Mouse (Mus musculus): ENCODE measurements around the gene Dock2. TPM values are rescaled to one million over a fixed set of nuclear protein-coding genes. Genes with fewer than 3 reads are reported as not detected.

The Dock2 gene
- polyA plus RNA-seq, 1 experiment = 0.51 TPM

DNA sequence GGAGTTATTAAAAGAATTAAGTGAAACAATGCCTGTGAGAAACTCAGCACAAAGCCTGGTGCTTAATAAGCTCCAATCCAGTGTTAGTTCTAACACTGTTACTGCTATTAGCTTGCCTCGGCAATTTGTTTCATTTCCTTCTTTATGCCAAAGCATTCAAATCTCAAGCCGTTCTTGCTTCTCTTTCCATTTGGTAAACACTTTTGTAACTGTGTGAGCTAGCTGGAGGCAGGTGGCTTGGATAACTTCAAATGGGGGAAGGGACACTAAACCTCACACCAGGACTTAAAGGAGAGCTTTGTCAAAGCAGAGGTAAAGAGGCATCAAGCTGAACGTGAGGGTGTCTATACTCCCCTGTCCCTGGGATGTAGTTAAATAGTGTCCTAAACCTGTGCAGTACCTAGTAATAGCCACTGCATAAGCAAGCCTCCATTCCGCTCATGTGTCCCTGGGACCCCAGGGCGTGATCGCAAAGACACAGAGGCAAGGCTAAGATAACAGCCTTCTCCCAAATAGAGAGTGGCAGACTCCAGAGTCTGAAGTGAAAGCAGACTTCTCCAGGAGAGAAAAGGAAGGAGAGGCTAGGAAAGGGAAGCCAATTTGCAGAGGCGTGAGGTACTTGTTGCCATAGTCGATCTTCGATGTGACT is 56.9 kb downstream of the Dock2 start:
- no peak for TF ChIP-seq POLR2A (IDR thresholded peaks at IDR 0.05; ENCODE audit: borderline replicate concordance, extremely low read depth, insufficient read depth, insufficient read length, poor library complexity, severe bottlenecking)
- TF ChIP-seq CTCF (IDR thresholded peaks at IDR 0.05; ENCODE audit: borderline replicate concordance, extremely low read depth, insufficient read depth, insufficient read length) = no peak
- no peak for DNase-seq (ENCODE audit: low read depth)

DNA sequence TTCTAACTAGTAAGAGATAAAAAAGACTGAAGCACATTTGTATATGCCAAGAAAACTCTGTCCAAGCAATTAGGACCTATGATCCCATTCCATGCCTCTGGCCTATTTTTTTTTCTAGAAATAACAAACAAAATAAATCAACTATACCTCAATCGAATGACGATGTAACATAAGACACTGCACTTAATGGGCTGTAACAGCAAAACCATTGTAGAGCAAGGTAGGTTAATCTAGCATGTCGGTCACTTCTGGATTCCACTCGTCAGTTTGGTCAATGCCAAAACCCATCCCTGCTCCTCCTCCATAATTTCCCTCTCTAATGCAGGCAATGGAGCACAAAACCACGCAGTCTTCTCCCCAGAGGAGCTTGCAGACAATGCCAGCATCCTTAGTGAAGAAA is 70.3 kb downstream of the Dock2 start:
- DNase-seq (ENCODE audit: low read depth) = no peak
- TF ChIP-seq POLR2A (IDR thresholded peaks at IDR 0.05; ENCODE audit: borderline replicate concordance, extremely low read depth, insufficient read depth, insufficient read length, poor library complexity, severe bottlenecking) (no peak), CTCF (IDR thresholded peaks at IDR 0.05; ENCODE audit: borderline replicate concordance, extremely low read depth, insufficient read depth, insufficient read length) (no peak)

- TF ChIP-seq CTCF (IDR thresholded peaks at IDR 0.05; ENCODE audit: borderline replicate concordance, extremely low read depth, insufficient read depth, insufficient read length) (no peak), POLR2A (IDR thresholded peaks at IDR 0.05; ENCODE audit: borderline replicate concordance, extremely low read depth, insufficient read depth, insufficient read length, poor library complexity, severe bottlenecking) (no peak)
These were observed 75.4 kb downstream of the Dock2 start for GRCm38 (mm10) chr11:34708278-34708677.

DNA sequence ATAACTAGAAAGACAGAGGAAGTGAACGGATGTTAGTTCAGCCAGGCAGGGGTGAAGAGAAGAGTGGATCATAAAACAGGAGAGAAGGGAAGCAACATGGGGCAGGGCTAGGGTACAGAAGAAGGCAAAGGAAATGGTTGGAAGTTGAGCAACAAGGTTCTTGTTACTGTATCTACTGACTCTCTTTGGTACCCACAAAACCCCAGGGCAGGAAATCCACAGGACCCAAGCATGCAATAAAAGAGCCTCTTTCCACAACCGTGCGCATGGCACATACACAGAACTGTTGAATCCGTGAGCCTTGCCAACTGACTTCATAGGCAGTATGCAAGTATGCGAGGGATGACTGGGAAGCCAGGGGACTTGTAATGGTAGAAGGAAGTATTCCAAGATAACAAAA is 76.3 kb downstream of the Dock2 start:
- no peak for DNase-seq (ENCODE audit: low read depth)
- TF ChIP-seq POLR2A (IDR thresholded peaks at IDR 0.05; ENCODE audit: borderline replicate concordance, extremely low read depth, insufficient read depth, insufficient read length, poor library complexity, severe bottlenecking) (no peak), CTCF (IDR thresholded peaks at IDR 0.05; ENCODE audit: borderline replicate concordance, extremely low read depth, insufficient read depth, insufficient read length) (no peak)

More at GRCm38 (mm10) chr11:34708278-34708677, 75.4 kb downstream of the Dock2 start:
- no peak for DNase-seq (ENCODE audit: low read depth)

- DNase-seq (ENCODE audit: low read depth) = no peak
These were observed 78.6 kb downstream of the Dock2 start for GRCm38 (mm10) chr11:34705108-34705446.

GRCm38 (mm10) chr11:34704384-34705107 is 79.1 kb downstream of the Dock2 start:
- DNase-seq (ENCODE audit: low read depth) = peak; percentile 60
- TF ChIP-seq CTCF (IDR thresholded peaks at IDR 0.05; ENCODE audit: borderline replicate concordance, extremely low read depth, insufficient read depth, insufficient read length) (peak; percentile 63; the same call in 1 of the 2 replicates), POLR2A (IDR thresholded peaks at IDR 0.05; ENCODE audit: borderline replicate concordance, extremely low read depth, insufficient read depth, insufficient read length, poor library complexity, severe bottlenecking) (no peak)

More at GRCm38 (mm10) chr11:34705108-34705446, 78.6 kb downstream of the Dock2 start:
- TF ChIP-seq CTCF (IDR thresholded peaks at IDR 0.05; ENCODE audit: borderline replicate concordance, extremely low read depth, insufficient read depth, insufficient read length) (no peak), POLR2A (IDR thresholded peaks at IDR 0.05; ENCODE audit: borderline replicate concordance, extremely low read depth, insufficient read depth, insufficient read length, poor library complexity, severe bottlenecking) (no peak)

DNA sequence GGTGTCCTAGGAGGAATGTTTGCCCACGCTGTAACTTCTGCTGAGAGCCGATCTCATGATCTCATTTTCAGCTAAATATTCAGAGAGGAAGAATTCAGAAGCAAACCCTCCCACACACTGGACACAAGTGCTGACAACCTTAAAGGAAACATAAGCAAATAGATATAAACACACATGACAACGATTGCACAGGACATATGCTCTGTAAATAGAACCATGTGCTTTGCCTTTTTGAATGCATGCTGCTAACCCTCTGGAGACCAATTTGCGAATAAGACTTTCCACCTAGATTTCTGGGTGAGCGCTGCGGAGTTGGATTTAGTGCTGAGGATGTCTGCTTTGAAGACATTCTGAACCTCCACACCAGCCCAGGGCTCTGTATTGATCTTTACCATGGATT is 79.8 kb downstream of the Dock2 start:
- DNase-seq (ENCODE audit: low read depth) = peak; percentile 52
- TF ChIP-seq POLR2A (IDR thresholded peaks at IDR 0.05; ENCODE audit: borderline replicate concordance, extremely low read depth, insufficient read depth, insufficient read length, poor library complexity, severe bottlenecking) (no peak), CTCF (IDR thresholded peaks at IDR 0.05; ENCODE audit: borderline replicate concordance, extremely low read depth, insufficient read depth, insufficient read length) (no peak)

DNA sequence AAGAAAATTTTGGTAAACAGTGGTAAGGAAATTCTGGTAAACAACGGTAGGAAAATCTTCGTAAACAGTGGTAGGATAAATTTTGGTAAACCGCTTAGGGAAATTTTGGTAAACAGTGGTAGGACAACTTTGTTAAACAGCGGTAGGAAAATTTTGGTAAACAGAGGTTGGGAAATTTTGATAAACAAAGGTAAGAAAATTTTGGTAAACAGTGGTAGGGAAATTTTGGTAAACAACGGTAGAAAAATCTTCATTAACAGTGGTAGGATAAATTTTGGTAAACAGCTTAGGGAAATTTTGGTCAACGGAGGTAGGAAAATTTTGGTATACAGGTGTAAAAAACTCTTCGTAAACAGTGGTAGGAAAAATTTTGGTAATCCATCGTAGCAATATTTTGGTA is 101.9 kb downstream of the Dock2 start:
- peak; percentile 44 for DNase-seq (ENCODE audit: low read depth)
- no peak for TF ChIP-seq CTCF (IDR thresholded peaks at IDR 0.05; ENCODE audit: borderline replicate concordance, extremely low read depth, insufficient read depth, insufficient read length)
- no peak for TF ChIP-seq POLR2A (IDR thresholded peaks at IDR 0.05; ENCODE audit: borderline replicate concordance, extremely low read depth, insufficient read depth, insufficient read length, poor library complexity, severe bottlenecking)

GRCm38 (mm10) chr11:34544631-34545030 is 239.1 kb downstream of the Dock2 start:
- DNase-seq (ENCODE audit: low read depth) = no peak
- no peak for TF ChIP-seq CTCF (IDR thresholded peaks at IDR 0.05; ENCODE audit: borderline replicate concordance, extremely low read depth, insufficient read depth, insufficient read length)
- no peak for TF ChIP-seq POLR2A (IDR thresholded peaks at IDR 0.05; ENCODE audit: borderline replicate concordance, extremely low read depth, insufficient read depth, insufficient read length, poor library complexity, severe bottlenecking)

DNA sequence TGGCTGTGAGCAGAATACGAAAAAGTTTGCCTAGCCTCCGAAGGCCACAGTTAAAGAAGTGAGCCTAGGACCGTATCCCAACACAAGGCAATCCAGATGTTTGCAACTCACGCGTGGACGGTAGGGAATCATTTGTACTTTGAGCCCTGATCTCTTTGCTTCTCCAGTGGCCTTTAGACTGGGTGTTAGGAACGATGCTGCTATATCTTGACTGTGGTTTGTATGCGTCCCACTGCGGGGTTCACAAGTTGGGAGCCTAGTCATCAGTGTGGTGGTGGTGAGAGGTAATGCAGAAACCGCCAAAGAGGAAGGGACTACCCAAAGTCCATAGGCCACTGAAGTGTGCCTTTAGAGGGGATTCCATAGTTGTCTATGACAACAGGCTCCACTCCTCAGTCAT is 251.6 kb downstream of the Dock2 start:
- DNase-seq (ENCODE audit: low read depth) = no peak
- no peak for TF ChIP-seq POLR2A (IDR thresholded peaks at IDR 0.05; ENCODE audit: borderline replicate concordance, extremely low read depth, insufficient read depth, insufficient read length, poor library complexity, severe bottlenecking)
- no peak for TF ChIP-seq CTCF (IDR thresholded peaks at IDR 0.05; ENCODE audit: borderline replicate concordance, extremely low read depth, insufficient read depth, insufficient read length)

DNA sequence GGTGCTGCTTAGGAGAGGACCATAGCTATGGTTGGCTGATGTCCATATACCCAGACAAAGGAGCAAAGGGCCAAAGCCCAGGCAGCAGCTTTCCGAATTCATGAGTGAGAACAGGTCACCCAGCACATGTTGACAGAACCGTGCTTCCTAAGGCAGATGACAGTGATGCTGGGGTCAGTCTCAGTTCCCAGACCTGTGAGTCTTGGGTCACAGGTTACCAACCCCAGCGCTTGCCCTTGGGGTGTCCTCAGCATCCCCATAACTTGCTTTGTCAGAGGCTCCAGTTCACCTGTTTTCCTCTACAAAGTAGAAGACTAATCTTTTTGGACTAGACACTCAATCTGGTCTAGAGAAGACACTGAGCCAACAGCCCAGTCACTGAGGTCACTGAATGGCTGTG is 252.7 kb downstream of the Dock2 start:
- no peak for DNase-seq (ENCODE audit: low read depth)
- no peak for TF ChIP-seq POLR2A (IDR thresholded peaks at IDR 0.05; ENCODE audit: borderline replicate concordance, extremely low read depth, insufficient read depth, insufficient read length, poor library complexity, severe bottlenecking)
- TF ChIP-seq CTCF (IDR thresholded peaks at IDR 0.05; ENCODE audit: borderline replicate concordance, extremely low read depth, insufficient read depth, insufficient read length) = no peak

GRCm38 (mm10) chr11:34528006-34528405 is 255.7 kb downstream of the Dock2 start:
- TF ChIP-seq POLR2A (IDR thresholded peaks at IDR 0.05; ENCODE audit: borderline replicate concordance, extremely low read depth, insufficient read depth, insufficient read length, poor library complexity, severe bottlenecking) (no peak), CTCF (IDR thresholded peaks at IDR 0.05; ENCODE audit: borderline replicate concordance, extremely low read depth, insufficient read depth, insufficient read length) (no peak)
- no peak for DNase-seq (ENCODE audit: low read depth)
